Mouse (Mus musculus): ENCODE measurements around the gene Gnb1. TPM values are rescaled to one million over a fixed set of nuclear protein-coding genes. Genes with fewer than 3 reads are reported as not detected.

Gnb1 gene
- total RNA-seq, 2 experiments from 2014 or later, result 441 to 466 TPM

DNA sequence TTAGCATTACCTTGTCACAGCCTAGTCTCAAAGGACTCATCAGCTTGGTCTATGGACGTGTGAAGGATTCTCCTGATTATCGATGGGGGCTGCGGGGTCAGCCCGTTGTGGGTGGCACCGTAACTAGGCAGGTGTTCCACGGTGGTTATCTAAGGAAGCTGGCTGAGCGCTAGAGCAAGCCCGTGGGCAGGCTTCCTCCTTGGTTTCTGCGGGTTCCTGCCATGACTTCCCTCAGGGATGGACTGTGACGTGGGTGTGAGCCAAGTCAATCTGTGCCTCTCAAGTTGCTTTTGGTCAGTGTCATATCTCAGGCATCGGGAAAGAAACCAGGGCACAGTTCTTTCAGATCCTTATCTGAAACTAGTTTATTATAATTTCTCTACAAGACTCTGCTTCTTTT lies 83.8 kb downstream of the Gnb1 start:
- DNase-seq (ENCODE audit: low spot score in 2 of 2), result no peak

DNA sequence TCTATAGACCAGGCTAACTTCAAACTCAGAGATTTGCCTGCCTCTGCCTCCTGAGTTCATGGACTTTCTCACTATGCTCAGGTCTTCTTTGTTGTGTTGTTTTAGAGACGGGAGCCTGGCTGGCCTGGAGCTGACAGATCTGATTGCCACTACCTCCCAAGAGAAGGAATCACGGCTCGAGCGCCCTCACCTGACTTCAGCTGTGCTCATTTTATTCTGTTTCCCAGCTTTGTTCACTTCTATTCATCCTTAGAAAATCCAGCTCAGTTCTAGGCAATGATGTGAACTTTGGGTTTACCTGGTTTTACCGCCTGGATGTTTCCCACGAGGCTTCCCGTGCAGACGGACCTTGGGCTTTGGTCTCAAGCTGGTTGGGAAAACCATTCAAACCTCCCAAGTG lies 84.4 kb downstream of the Gnb1 start:
- DNase-seq (ENCODE audit: low spot score in 2 of 2), result no peak

DNA sequence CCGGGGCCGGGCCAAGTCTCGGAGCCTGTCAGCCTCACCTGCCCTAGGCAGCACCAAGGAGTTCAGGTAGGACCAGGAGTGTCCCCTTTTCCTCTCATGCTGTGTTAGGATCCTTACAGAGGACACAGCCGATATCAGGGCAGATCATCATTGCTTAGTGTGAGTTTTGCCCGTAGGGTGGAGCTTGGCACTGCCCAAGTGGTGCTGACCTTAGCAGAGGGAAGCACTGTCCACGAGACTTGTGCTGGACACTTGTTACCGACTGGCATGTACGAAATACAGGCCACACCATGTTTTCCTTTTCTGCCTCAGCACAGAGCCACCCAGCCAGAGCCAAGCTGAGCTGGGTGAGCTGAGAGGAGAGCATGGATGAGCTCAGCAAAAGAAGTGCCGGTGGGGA lies 86.0 kb downstream of the Gnb1 start:
- no peak for DNase-seq (ENCODE audit: low spot score in 2 of 2)

DNA sequence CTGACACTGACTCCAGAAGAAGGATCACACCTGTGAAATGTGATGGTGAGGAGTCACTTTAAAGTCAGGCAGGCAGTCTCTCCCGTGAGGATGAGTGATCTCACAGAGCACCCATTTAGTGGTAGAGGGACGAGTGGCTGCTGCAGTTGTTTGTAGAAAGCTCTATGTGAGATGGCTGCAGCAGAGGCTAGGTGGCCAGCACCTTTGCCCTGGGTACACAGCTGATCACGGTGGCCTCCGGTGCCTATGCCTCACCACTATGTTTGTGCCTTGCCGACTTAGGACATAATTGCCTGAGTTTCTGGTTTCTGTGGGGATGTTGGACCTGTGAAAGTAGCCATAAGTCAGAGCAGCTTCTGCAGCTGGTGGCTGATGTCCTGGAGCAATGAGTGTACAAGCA lies 86.6 kb downstream of the Gnb1 start:
- DNase-seq (ENCODE audit: low spot score in 2 of 2), result no peak

DNA sequence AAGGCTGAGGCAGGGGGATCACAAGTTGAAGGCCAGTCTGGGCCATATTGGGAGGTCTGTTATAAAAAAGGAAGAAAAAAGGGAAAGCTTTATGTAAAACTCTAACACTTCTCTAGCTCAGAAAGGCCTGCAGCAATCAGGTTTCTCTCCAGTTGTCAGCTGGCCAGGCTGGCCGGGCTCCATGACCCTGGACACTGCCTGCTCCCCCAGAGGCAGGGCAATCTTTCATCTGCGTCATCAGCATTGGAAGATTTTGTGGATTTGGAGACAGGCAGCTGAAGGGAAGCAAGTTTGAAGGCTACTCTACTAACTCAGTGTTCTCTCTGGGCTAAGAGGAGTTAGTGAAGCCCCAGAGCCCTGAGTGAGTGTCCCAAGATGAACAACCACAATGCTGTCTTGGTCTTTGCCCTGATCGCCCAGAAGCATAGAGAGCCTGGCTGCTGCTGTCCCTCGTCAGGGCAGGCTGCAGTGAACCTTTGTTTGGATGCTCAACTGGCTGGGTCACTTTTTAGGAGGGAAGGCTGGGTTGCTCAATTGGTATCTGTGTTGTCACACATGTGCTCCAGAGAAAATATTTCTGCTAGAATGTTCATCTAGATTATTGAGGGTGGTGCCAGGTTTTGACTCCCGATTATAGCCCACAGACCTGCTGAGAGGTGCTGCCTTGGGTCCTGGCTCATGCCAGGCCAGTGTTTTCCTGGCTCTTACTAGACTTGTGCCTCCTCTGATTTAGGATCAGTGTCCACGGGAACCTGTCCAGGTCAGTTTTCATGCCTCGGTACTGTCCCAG lies 87.4 kb downstream of the Gnb1 start:
- DNase-seq (ENCODE audit: low spot score in 2 of 2), result peak in 1 of 2 experiments; percentile 75

- DNase-seq (ENCODE audit: low spot score in 2 of 2), result no peak
Measured at GRCm38 (mm10) chr4:155580420-155580819, 89.3 kb downstream of the Gnb1 start.

- no peak for DNase-seq (ENCODE audit: low spot score in 2 of 2)
Measured at GRCm38 (mm10) chr4:155582279-155582905, 91.2 kb downstream of the Gnb1 start.

DNA sequence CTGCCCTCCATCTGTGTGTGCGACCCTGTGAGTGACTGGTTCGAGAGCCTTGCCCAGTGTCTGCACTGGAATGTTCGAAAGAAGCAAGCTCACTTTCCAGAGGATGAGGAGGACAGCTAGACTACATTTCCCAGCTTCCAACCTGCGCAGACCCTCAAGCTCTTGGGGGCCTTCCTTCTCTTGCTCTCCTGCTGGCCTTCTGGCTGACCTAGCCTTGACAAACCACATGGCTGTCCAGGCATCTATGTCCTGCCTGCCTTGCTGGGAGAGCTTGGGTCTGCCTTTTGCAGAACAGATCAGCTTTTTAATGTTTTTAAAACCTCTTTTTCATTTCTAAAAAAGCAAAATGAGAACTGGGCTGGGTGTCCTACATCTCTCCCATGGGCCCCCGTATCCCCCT lies 98.2 kb downstream of the Gnb1 start:
- DNase-seq (ENCODE audit: low spot score in 2 of 2), result no peak

GRCm38 (mm10) chr4:155591012-155591719 lies 100.0 kb downstream of the Gnb1 start:
- DNase-seq (ENCODE audit: low spot score in 2 of 2), result no peak

- no peak for DNase-seq (ENCODE audit: low spot score in 2 of 2)
Measured at GRCm38 (mm10) chr4:155593780-155594179, 102.6 kb downstream of the Gnb1 start.

DNA sequence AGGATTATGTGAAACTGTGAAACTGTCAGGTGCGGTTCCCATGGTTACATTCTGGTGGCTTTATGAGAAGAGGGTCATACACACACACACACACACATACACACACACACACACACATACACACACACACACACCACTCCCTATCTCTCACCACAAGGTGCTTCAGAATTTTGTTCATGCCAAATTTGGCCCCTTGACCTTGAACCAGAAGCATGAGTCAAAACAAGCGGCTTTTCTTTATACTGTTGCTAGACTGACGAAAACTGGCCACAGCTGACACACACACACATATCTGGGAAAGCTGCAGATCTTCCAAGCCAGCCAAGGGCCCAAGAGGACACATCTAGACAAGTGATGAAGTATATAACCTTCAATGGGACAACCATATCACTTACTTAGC lies 104.6 kb downstream of the Gnb1 start:
- DNase-seq (ENCODE audit: low spot score in 2 of 2), result no peak

DNA sequence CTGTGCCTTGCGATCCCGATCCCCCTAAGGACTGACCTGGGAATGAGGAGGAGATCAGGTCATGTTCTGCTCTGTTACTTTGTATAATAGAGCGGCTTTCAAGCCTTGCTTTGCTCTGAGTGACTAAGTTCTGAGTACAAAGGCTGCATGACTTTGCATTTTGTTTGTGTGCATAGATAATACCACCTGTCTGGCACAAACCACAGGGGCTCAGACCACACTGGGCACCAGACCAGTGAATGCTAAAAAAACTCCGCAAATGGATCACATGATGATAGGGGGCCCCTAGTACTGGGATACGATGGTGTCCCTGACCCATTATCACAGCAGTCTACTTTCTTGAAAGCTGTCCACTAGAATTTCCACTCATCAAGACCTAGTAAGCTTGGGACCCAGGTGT lies 105.4 kb downstream of the Gnb1 start:
- DNase-seq (ENCODE audit: low spot score in 2 of 2), result no peak

DNA sequence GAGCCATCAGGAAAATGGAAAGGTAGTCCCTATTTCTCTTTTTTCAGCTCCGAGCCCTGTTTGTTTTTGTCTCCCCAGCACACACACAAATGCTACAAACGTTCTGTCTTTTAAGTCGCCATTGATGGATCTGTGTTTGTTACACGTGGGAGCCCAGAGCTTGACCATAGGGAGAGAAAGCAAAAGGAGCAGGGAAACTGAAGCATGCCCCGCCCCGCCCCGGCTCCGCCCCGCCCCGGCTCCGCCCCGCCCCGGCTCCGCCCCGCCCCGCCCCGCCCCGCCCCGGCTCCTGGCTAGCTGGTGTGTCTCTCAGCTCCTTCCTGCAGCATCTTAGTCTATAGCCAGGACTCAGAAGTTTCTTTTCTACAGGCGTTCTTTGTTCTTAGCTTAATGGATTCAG lies 107.4 kb downstream of the Gnb1 start:
- no peak for DNase-seq (ENCODE audit: low spot score in 2 of 2)

DNA sequence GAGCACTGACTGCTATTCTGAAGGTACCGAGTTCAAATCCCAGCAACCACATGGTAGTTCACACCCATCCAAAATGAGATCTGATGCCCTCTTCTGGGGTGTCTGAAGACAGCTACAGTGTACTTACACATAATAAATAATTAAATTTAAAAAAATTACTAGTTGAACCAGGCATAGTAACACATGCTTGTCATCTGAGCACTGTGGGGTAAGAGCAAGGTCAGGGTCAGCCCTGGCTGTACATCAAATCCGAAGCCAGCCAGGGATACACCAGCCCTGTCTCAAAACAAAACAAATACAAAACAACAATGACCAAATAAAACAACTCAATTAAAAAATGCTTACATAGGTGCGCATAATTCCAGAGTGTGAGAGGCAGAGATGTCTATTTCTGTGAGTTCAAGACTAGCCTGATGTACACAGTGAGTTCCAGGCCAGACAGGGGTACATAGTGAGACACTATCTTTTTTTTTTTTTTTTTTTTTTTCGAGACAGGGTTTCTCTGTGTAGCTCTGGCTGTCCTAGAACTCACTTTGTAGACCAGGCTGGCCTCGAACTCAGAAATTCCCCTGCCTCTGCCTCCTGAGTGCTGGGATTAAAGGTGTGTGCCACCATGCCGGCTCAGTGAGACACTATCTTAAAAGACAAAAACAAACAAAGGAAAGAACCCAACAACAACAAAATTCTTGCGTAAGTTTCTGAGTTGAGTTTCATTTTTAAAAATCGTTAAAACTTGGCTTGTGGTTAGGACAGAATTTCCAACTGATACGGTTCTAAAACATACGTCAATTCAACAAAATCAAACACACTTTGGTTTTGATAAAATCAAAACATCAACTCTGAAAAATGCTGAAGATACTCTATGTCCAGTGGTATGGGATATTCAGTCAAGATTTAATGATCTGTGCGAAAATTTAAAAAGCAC lies 109.0 kb downstream of the Gnb1 start:
- no peak for DNase-seq (ENCODE audit: low spot score in 2 of 2)

- DNase-seq (ENCODE audit: low spot score in 2 of 2), result peak; percentile 86 to 87
Measured at GRCm38 (mm10) chr4:155601091-155601996, 110.2 kb downstream of the Gnb1 start, which contains the start of gene Slc35e2. Gene Slc35e2 (plus strand): TSS chr4:155601416.

GRCm38 (mm10) chr4:155601997-155602456 lies 110.9 kb downstream of the Gnb1 start:
- no peak for DNase-seq (ENCODE audit: low spot score in 2 of 2)

DNA sequence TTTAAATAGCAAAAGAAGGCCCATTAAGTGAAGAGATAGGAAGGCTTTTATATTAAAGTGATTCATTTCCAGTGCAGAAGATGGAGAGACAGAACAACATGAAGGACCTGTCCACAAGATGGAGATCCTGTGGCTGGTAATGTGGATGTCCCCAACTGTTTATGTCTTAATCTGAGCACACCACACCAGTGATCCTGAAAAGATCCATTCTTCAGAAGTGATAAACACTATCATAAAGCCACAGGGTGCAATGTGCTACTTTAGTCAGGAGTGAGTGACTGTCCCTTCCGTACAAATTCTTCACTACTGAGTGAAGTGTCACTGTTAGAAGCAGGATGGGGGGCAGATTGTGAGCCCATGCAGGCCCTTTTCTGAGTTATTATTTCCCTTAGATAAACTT lies 111.6 kb downstream of the Gnb1 start:
- DNase-seq (ENCODE audit: low spot score in 2 of 2), result no peak

GRCm38 (mm10) chr4:155603801-155604200 lies 112.6 kb downstream of the Gnb1 start:
- no peak for DNase-seq (ENCODE audit: low spot score in 2 of 2)

DNA sequence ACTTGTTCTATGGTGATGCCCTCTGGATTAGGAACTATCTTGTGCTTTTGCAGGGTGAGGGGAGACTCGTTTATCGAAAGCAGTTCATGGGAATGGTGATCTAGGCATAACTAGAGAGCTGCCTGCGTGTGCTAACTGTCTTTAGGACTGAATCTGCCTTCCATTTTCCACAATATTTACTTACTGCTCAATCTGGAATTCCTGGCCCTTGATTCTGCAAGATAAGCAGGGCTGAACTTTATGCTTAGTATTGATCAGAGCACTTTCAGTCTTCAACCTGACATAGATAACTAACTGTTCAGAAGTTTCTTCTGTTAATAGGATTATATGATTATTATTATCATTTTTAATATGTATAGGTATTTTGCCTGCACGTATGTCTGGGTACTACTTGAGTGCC lies 114.0 kb downstream of the Gnb1 start:
- DNase-seq (ENCODE audit: low spot score in 2 of 2), result no peak

DNA sequence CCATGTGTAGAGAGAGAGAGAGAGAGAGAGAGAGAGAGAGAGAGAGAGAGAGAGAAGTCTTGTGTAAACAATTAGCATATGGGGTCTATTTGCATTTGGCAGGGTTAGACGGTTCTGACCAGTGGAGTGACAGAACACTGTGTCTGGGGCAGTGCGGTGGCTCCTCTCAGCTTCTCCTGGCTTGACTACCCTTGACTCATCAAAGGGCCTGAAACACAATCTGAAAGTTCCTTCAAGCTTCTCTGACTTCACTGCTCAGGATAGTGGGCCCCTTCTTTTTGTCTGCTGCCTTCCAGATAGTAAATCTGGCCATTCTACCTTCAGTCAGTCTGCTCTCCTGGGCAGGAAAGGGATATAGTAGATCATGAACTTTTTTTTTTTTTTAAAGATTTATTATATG lies 115.7 kb downstream of the Gnb1 start:
- DNase-seq (ENCODE audit: low spot score in 2 of 2), result no peak
